In genomic region chr9:90179409-90179808, GRCm38 (mm10) we compare ENCODE assay signal across 21 mouse cellular contexts. TPM values are rescaled to one million over a fixed set of nuclear protein-coding genes. Genes with fewer than 3 reads are reported as not detected.
"Had no signal": no experiment of that assay in that cellular context is flagged by ENCODE, and none has a peak within 500 bp of the region (broad histone marks: within the 10 kb centered on the region; RNA-seq: fewer than 3 reads in every experiment).

No protein-coding gene starts in this region.

- H3K4me3 ChIP-seq: midbrain, embryonic 10.5 days; midbrain, embryonic 13.5 days; myocyte; neural tube, embryonic 13.5 days; neural tube, embryonic 15.5 days; stomach, embryonic 15.5 days had no signal

- H3K9me3 ChIP-seq: midbrain, embryonic 10.5 days; midbrain, embryonic 13.5 days; neural tube, embryonic 13.5 days; neural tube, embryonic 15.5 days; stomach, embryonic 15.5 days had no signal

- H3K9ac ChIP-seq: lung, embryonic 14.5 days; midbrain, embryonic 13.5 days; neural tube, embryonic 13.5 days; neural tube, embryonic 15.5 days; stomach, embryonic 15.5 days had no signal

- ATAC-seq: midbrain, embryonic 13.5 days; midbrain, embryonic 16.5 days had no signal

- H3K27ac ChIP-seq: midbrain, embryonic 10.5 days; midbrain, embryonic 13.5 days; neural tube, embryonic 13.5 days; neural tube, embryonic 15.5 days; stomach, embryonic 15.5 days; stomach, postnatal 0 days had no signal

- DNase-seq: lung, adult 18-20 months; lung, embryonic 14.5 days; lung, postnatal 10 days; retina, postnatal 1 day; right cerebral cortex, adult 18-20 months; right cerebral cortex, postnatal 25 days; right cerebral cortex, postnatal 4 days; spleen, adult 18-20 months; thymus, adult 2 months; thymus, postnatal 25 days; thymus, postnatal 4 days had no signal

- H3K27me3 ChIP-seq: midbrain, embryonic 13.5 days; neural tube, embryonic 13.5 days; neural tube, embryonic 15.5 days; stomach, embryonic 15.5 days had no signal

- H3K4me1 ChIP-seq: midbrain, embryonic 10.5 days; midbrain, embryonic 13.5 days had no signal

- H3K4me2 ChIP-seq: lung, embryonic 14.5 days; midbrain, embryonic 13.5 days; neural tube, embryonic 13.5 days; neural tube, embryonic 15.5 days; stomach, embryonic 15.5 days had no signal

RNA-seq across cellular contexts. Expression of gene Adamts7, which starts 16.5 kb away (rescaled TPM):
- total RNA-seq: megakaryocyte, adult 5-6 weeks; megakaryocyte-erythroid progenitor cell, adult 5-6 weeks had no signal
